Mouse (Mus musculus): Measurements from ENCODE around the gene Abcg1. TPM values are rescaled to one million over a fixed set of nuclear protein-coding genes. Genes with fewer than 3 reads are reported as not detected.
A peak's percentile ranks its signal among the peaks of the same experiment; 100 is the strongest.

The Abcg1 gene
- total RNA-seq, 2 experiments from 2014 or later = 10.0 to 16.6 TPM

- DNase-seq (ENCODE audit: low spot score in 2 of 2) = no peak
Measured at GRCm38 (mm10) chr17:31077561-31077960, 20.1 kb downstream of the Abcg1 start.

- DNase-seq (ENCODE audit: low spot score in 2 of 2) = no peak
Measured at GRCm38 (mm10) chr17:31078581-31078980, 21.1 kb downstream of the Abcg1 start.

- no peak for DNase-seq (ENCODE audit: low spot score in 2 of 2)
Measured at GRCm38 (mm10) chr17:31079078-31079840, 21.8 kb downstream of the Abcg1 start.

- no peak for DNase-seq (ENCODE audit: low spot score in 2 of 2)
Measured at GRCm38 (mm10) chr17:31082296-31083078, 25.0 kb downstream of the Abcg1 start.

GRCm38 (mm10) chr17:31085519-31085918 lies 28.0 kb downstream of the Abcg1 start:
- no peak for DNase-seq (ENCODE audit: low spot score in 2 of 2)

- DNase-seq (ENCODE audit: low spot score in 2 of 2) = no peak
Measured at GRCm38 (mm10) chr17:31086196-31086595, 28.7 kb downstream of the Abcg1 start.

- no peak for DNase-seq (ENCODE audit: low spot score in 2 of 2)
Measured at GRCm38 (mm10) chr17:31088711-31089110, 31.2 kb downstream of the Abcg1 start.

GRCm38 (mm10) chr17:31089848-31090247 lies 32.4 kb downstream of the Abcg1 start:
- no peak for DNase-seq (ENCODE audit: low spot score in 2 of 2)

- no peak for DNase-seq (ENCODE audit: low spot score in 2 of 2)
Measured at GRCm38 (mm10) chr17:31091023-31091735, 33.7 kb downstream of the Abcg1 start.

GRCm38 (mm10) chr17:31094781-31095180 lies 37.3 kb downstream of the Abcg1 start:
- DNase-seq (ENCODE audit: low spot score in 2 of 2) = no peak

- no peak for DNase-seq (ENCODE audit: low spot score in 2 of 2)
Measured at GRCm38 (mm10) chr17:31095570-31095969, 38.1 kb downstream of the Abcg1 start.

GRCm38 (mm10) chr17:31096893-31097292 lies 39.4 kb downstream of the Abcg1 start:
- DNase-seq (ENCODE audit: low spot score in 2 of 2) = no peak

GRCm38 (mm10) chr17:31098788-31099187 lies 41.3 kb downstream of the Abcg1 start:
- DNase-seq (ENCODE audit: low spot score in 2 of 2) = no peak

GRCm38 (mm10) chr17:31103007-31103570 lies 45.6 kb downstream of the Abcg1 start:
- no peak for DNase-seq (ENCODE audit: low spot score in 2 of 2)

- DNase-seq (ENCODE audit: low spot score in 2 of 2) = no peak
Measured at GRCm38 (mm10) chr17:31103823-31104222, 46.3 kb downstream of the Abcg1 start.

GRCm38 (mm10) chr17:31108388-31108787 lies 50.9 kb downstream of the Abcg1 start:
- no peak for DNase-seq (ENCODE audit: low spot score in 2 of 2)

- no peak for DNase-seq (ENCODE audit: low spot score in 2 of 2)
Measured at GRCm38 (mm10) chr17:31113191-31113856, 55.8 kb downstream of the Abcg1 start.

GRCm38 (mm10) chr17:31116063-31116462 lies 58.6 kb downstream of the Abcg1 start:
- DNase-seq (ENCODE audit: low spot score in 2 of 2) = no peak

GRCm38 (mm10) chr17:31117946-31118345 lies 60.5 kb downstream of the Abcg1 start:
- DNase-seq (ENCODE audit: low spot score in 2 of 2) = no peak

GRCm38 (mm10) chr17:31119429-31119828 lies 62.0 kb downstream of the Abcg1 start:
- peak; percentile 73 to 77 for DNase-seq (ENCODE audit: low spot score in 2 of 2)

- DNase-seq (ENCODE audit: low spot score in 2 of 2) = peak; percentile 21 to 39
Measured at GRCm38 (mm10) chr17:31121975-31122374, 64.5 kb downstream of the Abcg1 start.
